Mouse (Mus musculus) C2C12 (cell line): ENCODE results near the gene Prune1. TPM values are rescaled to one million over a fixed set of nuclear protein-coding genes. Genes with fewer than 3 reads are reported as not detected.
A peak's percentile ranks its signal among the peaks of the same experiment; 100 is the strongest.

ENCODE experiments used
- H3K27me3 ChIP-seq: one replicate; pipeline ENCODE4 v1.6.1; 2011; ENCODE audit not compliant: control insufficient read depth, insufficient read depth, insufficient read length
- H3K36me3 ChIP-seq: one replicate; pipeline ENCODE4 v1.6.1; 2011; ENCODE audit not compliant: control insufficient read depth, insufficient read depth
- H3K4me3 ChIP-seq: one replicate; pipeline ENCODE4 v1.5.1; 2011; ENCODE audit warnings: mild to moderate bottlenecking, control low read depth; ENCODE audit not compliant: poor library complexity, insufficient read depth, severe bottlenecking
- H3K79me2 ChIP-seq: one replicate; pipeline ENCODE4 v1.6.1; 2011; ENCODE audit not compliant: control insufficient read depth, insufficient read depth
- H3K79me3 ChIP-seq: one replicate; pipeline ENCODE4 v1.6.1; 2011; ENCODE audit warnings: low read depth, control low read depth
- H3ac ChIP-seq: one replicate; pipeline ENCODE3; 2011; ENCODE audit warnings: low read depth; ENCODE audit not compliant: control insufficient read depth, insufficient read length
- CEBPB ChIP-seq: IDR thresholded peaks from one replicate; pipeline ENCODE4 v1.6.1; 2011; ENCODE audit warnings: low read depth, mild to moderate bottlenecking, control low read depth, moderate library complexity
- CTCF ChIP-seq: IDR thresholded peaks from one replicate; pipeline ENCODE4 v1.5.1; 2011; ENCODE audit not compliant: control insufficient read depth, insufficient read depth, insufficient read length
- FOSL1 ChIP-seq: IDR thresholded peaks from one replicate; pipeline ENCODE4 v1.8.0; 2011; ENCODE audit warnings: mild to moderate bottlenecking, low read length; ENCODE audit not compliant: poor library complexity, insufficient read depth, severe bottlenecking
- MAX ChIP-seq: IDR thresholded peaks from one replicate; pipeline ENCODE4 v1.6.1; 2011; ENCODE audit warnings: mild to moderate bottlenecking, control low read depth
- MYOD1 ChIP-seq: IDR thresholded peaks from one replicate; pipeline ENCODE4 v1.6.1; 2011; ENCODE audit warnings: low read depth; ENCODE audit not compliant: control insufficient read depth, insufficient read length
- MYOG ChIP-seq: IDR thresholded peaks from one replicate; pipeline ENCODE4 v1.6.1; 2011; ENCODE audit not compliant: control insufficient read depth, insufficient read length; ENCODE audit errors: extremely low read depth
- USF1 ChIP-seq: IDR thresholded peaks from one replicate; pipeline ENCODE4 v1.6.1; 2011; ENCODE audit warnings: low read depth, mild to moderate bottlenecking, control low read depth, moderate library complexity
- long read RNA-seq, 2 experiments: library from polyadenylated mRNA; unstranded; transcript quantifications; one replicate each; pipeline ENCODE4 v2.0.0; 2019 to 2020
- polyA plus RNA-seq: library from polyadenylated mRNA; unstranded; fragments of >200 nt; fragmentation: generic; extraction: Trizol; gene quantifications from one replicate; pipeline ENCODE4 v1.2.1, GENCODE M21; 2012; ENCODE audit warnings: missing spikeins

Prune1 gene
- polyA plus RNA-seq, result 16.1 TPM
- long read RNA-seq, experiment 1, transcript Prune1-201 (8 exons, 3,140 nt), result major isoform, 8 of 9 reads
- long read RNA-seq, experiment 1, partial matches to known transcripts, result 1 of 9 reads
- long read RNA-seq, experiment 1, other reads (novel, unspliced or antisense), result 0 of 9 reads
- long read RNA-seq, experiment 2, transcript Prune1-201 (8 exons, 3,140 nt), result major isoform, 64 of 85 reads
- long read RNA-seq, experiment 2, partial matches to known transcripts, result 11 of 85 reads
- long read RNA-seq, experiment 2, other reads (novel, unspliced or antisense), result 10 of 85 reads

- H3K79me2 ChIP-seq, result peaks cover 54% of the 10 kb centered on the region
- no peak for TF ChIP-seq MYOD1
- peak; percentile 48 for TF ChIP-seq MAX
- no peak for TF ChIP-seq MYOG
- no peak for TF ChIP-seq CTCF
- H3K79me3 ChIP-seq, result peaks cover 6% of the 10 kb centered on the region
- no peaks in the 10 kb centered on the region for H3K27me3 ChIP-seq
- H3K4me3 ChIP-seq, result peak within 1 kb of the TSS; percentile 89
- peak within 1 kb of the TSS; percentile 95 for H3ac ChIP-seq
- H3K36me3 ChIP-seq, result no peaks in the 10 kb centered on the region
Measured at GRCm38 (mm10) chr3:95281216-95282126, at the start of gene Prune1, which contains the start of gene Mindy1. Gene Prune1, minus strand, starts transcription at chr3:95282076. Gene Mindy1, plus strand, starts transcription at chr3:95281345.

- TF ChIP-seq CTCF (no peak), MYOG (no peak), FOSL1 (no peak), USF1 (no peak), CEBPB (no peak), MAX (no peak), MYOD1 (no peak)
- Histone ChIP-seq H3K36me3 (peaks cover 75% of the 10 kb centered on the region), H3K27me3 (no peaks in the 10 kb centered on the region), H3ac (no peak overlapping the region), H3K4me3 (no peak overlapping the region), H3K79me3 (no peaks in the 10 kb centered on the region), H3K79me2 (no peaks in the 10 kb centered on the region)
Measured at GRCm38 (mm10) chr3:95331528-95331927, 49.7 kb upstream of the Prune1 start.

DNA sequence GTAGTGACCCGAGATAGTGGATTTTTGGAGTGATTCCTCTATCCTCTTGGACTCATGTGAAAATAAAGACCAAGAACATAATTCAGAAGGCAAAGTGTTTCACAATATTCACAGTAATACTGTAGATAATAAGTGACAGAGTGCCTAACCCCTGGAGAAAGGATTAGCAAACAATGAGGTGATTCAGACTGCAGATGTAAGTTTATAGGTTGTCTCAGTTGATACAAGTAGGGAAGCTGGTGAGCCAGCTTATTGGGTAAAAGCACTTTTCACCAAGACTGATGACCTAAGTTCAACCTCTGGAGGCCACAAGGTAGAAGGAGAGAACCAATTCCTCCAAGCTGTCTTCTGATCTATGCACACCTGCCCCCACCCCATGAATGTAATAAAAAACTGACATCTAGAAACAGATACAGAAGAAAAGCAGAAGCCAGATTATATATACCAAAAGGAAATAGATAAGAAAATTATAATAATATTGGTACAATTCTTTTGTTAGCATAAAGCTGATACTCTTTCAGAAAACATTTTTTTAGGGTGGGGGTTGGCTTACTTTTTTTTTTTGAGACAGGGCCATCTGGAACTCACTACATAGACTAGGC lies 47.0 kb upstream of the Prune1 start:
- Histone ChIP-seq H3K79me2 (no peaks in the 10 kb centered on the region), H3K79me3 (no peaks in the 10 kb centered on the region), H3K4me3 (no peak overlapping the region), H3K36me3 (peaks cover 85% of the 10 kb centered on the region), H3ac (no peak overlapping the region), H3K27me3 (no peaks in the 10 kb centered on the region)
- TF ChIP-seq USF1, result no peak
- TF ChIP-seq CTCF, result no peak
- TF ChIP-seq MAX, result no peak
- TF ChIP-seq CEBPB, result no peak
- TF ChIP-seq MYOG, result no peak
- no peak for TF ChIP-seq MYOD1
- TF ChIP-seq FOSL1, result no peak

DNA sequence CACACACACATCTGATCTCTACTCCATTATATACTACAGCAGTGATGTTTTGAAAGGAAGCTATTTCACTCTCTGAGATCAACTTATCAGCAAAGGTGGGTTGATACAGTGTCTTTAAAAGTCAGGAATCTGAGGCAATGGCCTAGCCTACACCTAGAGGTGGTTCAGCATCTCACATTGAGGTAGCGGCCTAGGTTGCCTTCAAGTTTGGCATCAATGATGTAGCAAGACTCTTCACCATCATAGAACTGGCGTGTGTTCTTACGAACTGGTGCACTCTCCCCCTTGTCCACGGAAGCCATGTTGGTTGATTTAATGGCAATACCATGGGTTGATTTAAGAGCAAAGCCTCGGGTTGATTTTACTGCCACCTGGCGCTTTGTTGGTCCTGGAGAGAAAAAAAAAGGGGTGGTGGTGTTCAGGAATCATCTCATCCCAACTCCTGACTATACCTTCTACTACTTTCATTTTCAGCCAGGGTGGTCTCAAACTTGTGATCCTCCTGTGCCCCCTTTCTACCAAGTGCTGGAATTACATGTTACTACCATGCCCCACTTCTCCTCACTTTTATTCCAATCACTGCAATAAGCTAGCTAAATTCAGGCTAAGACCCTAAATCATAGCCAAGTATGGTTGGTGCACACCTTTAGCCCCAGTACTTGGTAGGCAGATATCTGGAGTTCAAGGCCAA lies 42.7 kb upstream of the Prune1 start:
- Histone ChIP-seq H3K79me3 (peaks cover 8% of the 10 kb centered on the region), H3K27me3 (no peaks in the 10 kb centered on the region), H3K36me3 (peaks cover 95% of the 10 kb centered on the region), H3ac (no peak overlapping the region), H3K4me3 (no peak overlapping the region), H3K79me2 (peaks cover 15% of the 10 kb centered on the region)
- no peak for TF ChIP-seq MAX
- TF ChIP-seq USF1, result no peak
- no peak for TF ChIP-seq MYOG
- TF ChIP-seq CTCF, result no peak
- TF ChIP-seq CEBPB, result no peak
- TF ChIP-seq FOSL1, result no peak
- no peak for TF ChIP-seq MYOD1

DNA sequence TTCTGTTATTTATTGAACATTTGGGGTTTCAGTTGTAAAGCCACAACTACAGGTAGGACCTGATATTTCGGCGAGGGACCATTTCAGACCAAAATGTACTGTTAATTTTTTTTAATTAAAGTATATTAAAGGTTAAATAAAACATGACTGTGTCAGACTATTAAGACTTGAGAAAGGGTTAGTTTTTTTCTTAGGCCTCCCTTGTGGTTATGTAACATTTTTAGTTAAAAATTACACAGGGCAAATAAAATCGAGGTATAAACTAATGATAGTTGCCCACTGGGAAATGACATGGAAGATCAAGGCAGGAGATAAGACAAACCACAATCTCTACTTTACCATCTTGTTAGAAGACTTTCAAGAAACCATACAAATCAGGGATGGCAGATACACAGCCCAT lies 41.6 kb upstream of the Prune1 start:
- no peaks in the 10 kb centered on the region for H3K27me3 ChIP-seq
- H3K79me2 ChIP-seq, result peaks cover 27% of the 10 kb centered on the region
- peaks cover 17% of the 10 kb centered on the region for H3K79me3 ChIP-seq
- no peak overlapping the region for H3K4me3 ChIP-seq
- H3ac ChIP-seq, result no peak overlapping the region
- TF ChIP-seq MYOD1, result no peak
- no peak for TF ChIP-seq FOSL1
- no peak for TF ChIP-seq MYOG
- no peak for TF ChIP-seq USF1
- no peak for TF ChIP-seq CEBPB
- TF ChIP-seq MAX, result no peak
- H3K36me3 ChIP-seq, result peaks cover 95% of the 10 kb centered on the region
